In the genomic region with DNA sequence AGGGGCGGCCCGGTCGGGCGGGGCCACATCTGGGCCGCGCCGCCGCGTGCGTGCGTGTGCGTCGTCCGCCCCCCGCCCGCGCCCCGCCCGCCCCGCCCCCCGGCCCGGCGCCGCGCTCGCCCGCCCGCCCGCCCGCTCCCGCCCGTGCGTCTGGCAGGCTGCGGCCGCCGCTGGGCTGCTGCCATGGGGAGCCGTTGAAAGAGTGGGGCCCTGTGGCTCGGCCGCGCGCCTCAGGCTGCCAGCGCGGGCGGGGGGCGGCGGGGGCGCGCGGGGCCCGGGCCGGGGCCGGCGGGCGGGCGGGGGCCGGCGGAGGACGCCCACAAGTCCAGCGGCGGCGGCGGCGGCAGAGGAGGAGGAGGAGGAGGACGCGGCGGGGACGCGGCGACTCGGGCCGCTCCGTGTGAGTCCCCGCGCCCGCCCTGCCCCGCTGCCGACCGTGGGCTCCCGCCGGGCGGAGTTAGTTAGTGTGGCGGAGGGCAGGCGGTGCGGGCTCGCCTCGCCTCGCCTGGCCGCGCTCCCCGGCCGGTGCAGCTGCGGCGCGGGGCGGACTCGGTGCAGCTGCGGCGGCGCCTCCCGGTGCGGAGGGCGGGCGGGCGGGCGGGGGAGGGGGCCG, we compare ENCODE assay signal across 8 mouse cellular contexts. TPM values are rescaled to one million over a fixed set of nuclear protein-coding genes. Genes with fewer than 3 reads are reported as not detected.
DNase-seq lines count a peak whose midpoint lies in the region; ATAC-seq and TF ChIP-seq lines count a peak whose summit lies in the region.

A gene (plus strand): TSS at position 156 of the 613 bp plus-strand sequence.

- H3K36me3 ChIP-seq in kidney, embryonic 15.5 days: peaks cover 3% of the 10 kb centered on the region
- H3K36me3 ChIP-seq in forebrain, embryonic 10.5 days (replicated peaks): peaks cover 4% of the 10 kb centered on the region
- no peaks in the 10 kb centered on the region; the same call in 1 of the 2 replicates for H3K36me3 ChIP-seq in liver, embryonic 11.5 days (ENCODE audit: control insufficient read depth, insufficient read depth, low read length)
- H3K36me3 ChIP-seq in small intestine, adult 2 months (ENCODE audit: control insufficient read depth, insufficient read depth, low read length): peaks cover 2% of the 10 kb centered on the region

- WGBS in kidney, embryonic 15.5 days: 0% methylated on average over 12 of the region's 106 CpGs
- under 1% methylated on average over 30 of the region's 106 CpGs for WGBS in forebrain, embryonic 10.5 days
- WGBS in liver, embryonic 11.5 days: 0% methylated on average over 58 of the region's 106 CpGs
- under 1% methylated on average over 38 of the region's 106 CpGs for WGBS in small intestine, adult 2 months

- TF ChIP-seq POLR2A in small intestine, adult 2 months (IDR thresholded peaks at IDR 0.05; ENCODE audit: low read depth, low read length): no peak

- no peaks in the 10 kb centered on the region for H3K27me3 ChIP-seq in kidney, embryonic 15.5 days
- H3K27me3 ChIP-seq in forebrain, embryonic 10.5 days (ENCODE audit: poor library complexity, severe bottlenecking): no peaks in the 10 kb centered on the region
- H3K27me3 ChIP-seq in liver, embryonic 11.5 days (replicated peaks; ENCODE audit: control insufficient read depth, insufficient read depth, low read length): no peaks in the 10 kb centered on the region
- no peaks in the 10 kb centered on the region for H3K27me3 ChIP-seq in small intestine, adult 2 months (ENCODE audit: control insufficient read depth, insufficient read depth, low read length)

- H3K9me3 ChIP-seq in kidney, embryonic 15.5 days (replicated peaks): no peaks in the 10 kb centered on the region
- H3K9me3 ChIP-seq in forebrain, embryonic 10.5 days: no peaks in the 10 kb centered on the region
- H3K9me3 ChIP-seq in liver, embryonic 11.5 days (ENCODE audit: control insufficient read depth, low read length): no peaks in the 10 kb centered on the region

- H3K4me2 ChIP-seq in kidney, embryonic 15.5 days: peak within 1 kb of the TSS; percentile 88
- H3K4me2 ChIP-seq in liver, embryonic 11.5 days: peak within 1 kb of the TSS; percentile 97

- H3K4me1 ChIP-seq in kidney, embryonic 15.5 days: peaks cover 38% of the 10 kb centered on the region
- peaks cover 65% of the 10 kb centered on the region for H3K4me1 ChIP-seq in forebrain, embryonic 10.5 days
- peaks cover 2% of the 10 kb centered on the region for H3K4me1 ChIP-seq in liver, embryonic 11.5 days (replicated peaks; ENCODE audit: control insufficient read depth, insufficient read depth, low read length)
- peaks cover 2% of the 10 kb centered on the region; the same call in 1 of the 2 replicates for H3K4me1 ChIP-seq in small intestine, adult 2 months (ENCODE audit: control insufficient read depth, insufficient read depth, insufficient read length, low read length)

- peak within 1 kb of the TSS; percentile 99 for H3K27ac ChIP-seq in kidney, embryonic 15.5 days
- H3K27ac ChIP-seq in forebrain, embryonic 10.5 days: peak within 1 kb of the TSS; percentile 98
- H3K27ac ChIP-seq in liver, embryonic 11.5 days (ENCODE audit: low read depth, low read length): peak within 1 kb of the TSS; percentile 94
- peak within 1 kb of the TSS; percentile 97 for H3K27ac ChIP-seq in small intestine, adult 2 months (ENCODE audit: insufficient read depth, low read depth, low read length)

- H3K4me3 ChIP-seq in kidney, embryonic 15.5 days (replicated peaks): peak within 1 kb of the TSS; percentile 86
- H3K4me3 ChIP-seq in forebrain, embryonic 10.5 days: peak within 1 kb of the TSS; percentile 94
- H3K4me3 ChIP-seq in liver, embryonic 11.5 days (ENCODE audit: low read depth, low read length): peak within 1 kb of the TSS; percentile 91
- peak within 1 kb of the TSS; percentile 93 for H3K4me3 ChIP-seq in small intestine, adult 2 months (ENCODE audit: low read depth, low read length)

- ATAC-seq in kidney, embryonic 15.5 days (replicated peaks; ENCODE audit: low FRiP score): peak; percentile 22
- ATAC-seq in hematopoietic stem cell, adult 5-6 weeks (replicated peaks in 1 of 2; ENCODE audit: insufficient read depth in 1 of 2, low FRiP score in 2 of 2, low TSS enrichment in 1 of 2, low read depth in 1 of 2, poor library complexity in 2 of 2, severe bottlenecking in 2 of 2): no peak
- ATAC-seq in liver, embryonic 11.5 days (replicated peaks; ENCODE audit: low FRiP score): peak; percentile 3

- DNase-seq in kidney, postnatal 25 days: no peak
- peak; percentile 59 for DNase-seq in NIH3T3 (ENCODE audit: low read depth)
- DNase-seq in forebrain, embryonic 10.5 days (ENCODE audit: extremely low spot score, low spot score): no peak
- peak; percentile 51 for DNase-seq in liver, embryonic 11.5 days (ENCODE audit: low spot score)
- DNase-seq in urinary bladder, adult 18-20 months (ENCODE audit: low spot score in 2 of 2): no peak

- TF ChIP-seq CTCF in small intestine, adult 2 months (IDR thresholded peaks at IDR 0.05; ENCODE audit: extremely low read depth, insufficient read length, insufficient replicate concordance, low read depth, low read length): no peak

- H3K9ac ChIP-seq in kidney, embryonic 15.5 days: peak within 1 kb of the TSS; percentile 86
- peak within 1 kb of the TSS; percentile 84 for H3K9ac ChIP-seq in liver, embryonic 11.5 days (ENCODE audit: low read depth, low read length)

RNA-seq across cellular contexts. Expression of the gene that starts here (rescaled TPM):
- polyA plus RNA-seq in kidney, embryonic 15.5 days (2015; fragmentation: Nextera tagmentation; extraction: Ambion mirVana): 1.7 and 1.9 TPM in 2 replicates
- polyA plus RNA-seq in forebrain, embryonic 10.5 days (2016; fragmentation: Nextera tagmentation; extraction: Ambion mirVana): 2.1 and 3.0 TPM in 2 replicates
- 46.5 and 53.8 TPM in 2 replicates for total RNA-seq in hematopoietic stem cell, adult 5-6 weeks (2017)
- 1.5 and 2.4 TPM in 2 replicates for polyA plus RNA-seq in liver, embryonic 11.5 days (2014; fragmentation: Nextera tagmentation; extraction: Ambion mirVana)
- 5.6 and 11.4 TPM in 2 replicates for polyA plus RNA-seq in small intestine, adult 2 months (2012; rRNA removed)

Comparison
In these comparisons a context has a peak if more than half of its experiments do, and no peak if none do; other contexts are left out.
1. ATAC-seq: peak in kidney, embryonic 15.5 days (single experiment) and liver, embryonic 11.5 days (single experiment); none in hematopoietic stem cell, adult 5-6 weeks (0 of 2).
2. DNase-seq: peak in NIH3T3 (single experiment) and liver, embryonic 11.5 days (single experiment); none in kidney, postnatal 25 days (0 of 2), forebrain, embryonic 10.5 days (single experiment) and urinary bladder, adult 18-20 months (0 of 2).
3. Peak in every context shown above with its lines, with median percentiles within 50 percentile points of each other: H3K27ac ChIP-seq and H3K4me3 ChIP-seq.